Mouse (Mus musculus) T-helper 17 cell (primary cell): ENCODE results near the gene Mfsd7a.
"Not testable (repeated sequence)": the region's sequence is repeated elsewhere in the genome, so short reads cannot be mapped to it uniquely, and the experiment has no call there.

Experiments used
- in situ Hi-C, 2 experiments: fragments of 300-600 bp; cut with MboI, MseI; formaldehyde crosslinking; loops; 1 replicate in 1 of 2; 2 replicates in 1 of 2; pipeline ENCODE4 v1.15.1; 2025; ENCODE audit warnings: high pct_unique_total_duplicates in 2 of 2

Gene Mfsd7a

GRCm38 (mm10) chr5:108448785-108449668, at the start of gene Mfsd7a:
Mfsd7a (minus strand) TSS chr5:108448891.
- in situ Hi-C loops, result no loop called here

DNA sequence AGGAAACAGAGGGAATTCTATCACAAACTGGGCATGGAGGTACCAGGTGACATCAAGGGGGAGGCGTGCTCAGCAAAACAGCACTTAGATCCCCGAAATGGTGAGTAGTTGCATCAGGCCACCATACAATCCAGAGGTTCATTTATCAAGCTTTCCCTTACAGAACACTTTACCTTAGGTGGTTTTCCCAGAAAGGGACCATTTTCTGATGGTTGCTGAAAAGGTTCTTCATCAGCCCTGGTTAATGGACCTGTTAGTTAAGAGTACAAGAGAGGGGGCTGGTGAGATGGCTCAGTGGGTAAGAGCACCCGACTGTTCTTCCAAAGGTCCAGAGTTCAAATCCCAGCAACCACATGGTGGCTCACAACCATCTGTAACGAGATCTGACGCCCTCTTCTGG, 37.5 kb upstream of the Mfsd7a start:
- in situ Hi-C loops, result not testable (repeated sequence)

DNA sequence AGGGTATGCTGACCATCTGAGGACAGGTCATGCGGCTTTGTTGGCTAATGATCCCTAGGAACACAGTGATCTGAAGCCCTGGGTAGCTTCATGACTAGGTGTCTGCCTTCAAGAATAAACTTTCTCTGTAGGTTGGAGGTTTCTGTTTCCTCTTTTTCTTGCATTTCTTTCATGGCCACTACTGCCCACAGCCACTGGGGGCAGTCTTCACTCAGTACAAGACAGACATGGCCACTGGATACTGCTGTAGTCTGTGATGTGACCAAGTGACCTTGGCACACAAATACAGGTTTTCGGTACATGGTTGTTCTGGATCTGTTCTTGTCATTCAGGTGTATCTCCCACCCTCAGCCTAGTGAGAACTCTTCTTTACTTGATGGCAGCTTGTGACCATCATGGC, 36.5 kb upstream of the Mfsd7a start:
- in situ Hi-C loops, result no loop called here

GRCm38 (mm10) chr5:108483006-108483405, 34.3 kb upstream of the Mfsd7a start:
- in situ Hi-C loops, result no loop called here

- in situ Hi-C loops, result no loop called here
These were observed 27.3 kb upstream of the Mfsd7a start for GRCm38 (mm10) chr5:108475977-108476376.

DNA sequence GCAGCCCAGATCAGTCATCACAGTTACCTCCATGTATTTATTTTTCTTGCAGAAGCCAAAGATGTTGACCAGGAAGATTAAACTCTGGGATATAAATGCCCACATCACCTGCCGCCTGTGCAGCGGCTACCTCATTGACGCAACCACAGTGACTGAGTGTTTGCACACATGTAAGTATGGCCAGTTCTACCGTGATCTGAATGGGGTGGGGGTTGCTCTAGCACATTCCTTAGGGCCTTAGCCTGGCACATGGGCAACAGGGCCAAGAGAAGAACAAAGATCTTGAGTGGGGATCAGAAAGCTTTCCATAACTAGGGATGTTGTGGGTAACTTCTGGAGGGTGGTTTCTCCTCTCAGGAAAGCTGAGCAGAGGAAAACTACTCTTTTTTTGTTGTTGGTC, 25.0 kb upstream of the Mfsd7a start:
- in situ Hi-C loops, result no loop called here

GRCm38 (mm10) chr5:108469617-108470016, 20.9 kb upstream of the Mfsd7a start:
- in situ Hi-C loops, result no loop called here

- in situ Hi-C loops, result no loop called here
These were observed 18.0 kb upstream of the Mfsd7a start for GRCm38 (mm10) chr5:108466647-108467046.

GRCm38 (mm10) chr5:108465131-108465891, 16.6 kb upstream of the Mfsd7a start:
- in situ Hi-C loops, result no loop called here

- in situ Hi-C loops, result no loop called here
These were observed 13.8 kb upstream of the Mfsd7a start for GRCm38 (mm10) chr5:108462446-108462845.

GRCm38 (mm10) chr5:108461082-108462065, 12.7 kb upstream of the Mfsd7a start, which contains the start of gene Pcgf3:
Pcgf3 (plus strand) TSS chr5:108461232.
- in situ Hi-C loops, result no loop called here

- in situ Hi-C loops, result no loop called here
These were observed 11.8 kb upstream of the Mfsd7a start for GRCm38 (mm10) chr5:108460461-108460860.

GRCm38 (mm10) chr5:108458706-108459105, 10.0 kb upstream of the Mfsd7a start:
- in situ Hi-C loops, result no loop called here

DNA sequence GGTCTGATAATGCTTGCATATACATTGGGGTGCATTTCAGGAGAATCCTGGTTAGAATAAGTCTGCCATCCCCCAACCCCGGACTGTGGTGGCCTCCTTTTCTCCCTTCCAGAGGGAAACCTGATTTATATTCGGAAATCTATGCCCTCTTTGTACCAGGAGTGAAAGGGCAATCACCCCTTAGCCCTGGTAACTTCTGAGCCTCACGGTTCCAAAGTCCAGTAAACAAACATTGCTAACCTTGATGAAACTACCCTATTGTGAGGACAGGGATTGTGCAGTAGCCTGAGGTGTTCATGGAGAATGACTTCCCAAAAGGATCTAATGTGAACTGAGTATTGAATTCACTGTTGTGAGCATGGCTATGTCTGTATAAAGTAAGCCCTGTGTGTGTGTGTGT, 5.4 kb upstream of the Mfsd7a start:
- in situ Hi-C loops, result no loop called here

- in situ Hi-C loops, result no loop called here
These were observed 3.7 kb upstream of the Mfsd7a start for GRCm38 (mm10) chr5:108452422-108452821.

- in situ Hi-C loops, result no loop called here
These were observed 2.9 kb upstream of the Mfsd7a start for GRCm38 (mm10) chr5:108451611-108452010.

DNA sequence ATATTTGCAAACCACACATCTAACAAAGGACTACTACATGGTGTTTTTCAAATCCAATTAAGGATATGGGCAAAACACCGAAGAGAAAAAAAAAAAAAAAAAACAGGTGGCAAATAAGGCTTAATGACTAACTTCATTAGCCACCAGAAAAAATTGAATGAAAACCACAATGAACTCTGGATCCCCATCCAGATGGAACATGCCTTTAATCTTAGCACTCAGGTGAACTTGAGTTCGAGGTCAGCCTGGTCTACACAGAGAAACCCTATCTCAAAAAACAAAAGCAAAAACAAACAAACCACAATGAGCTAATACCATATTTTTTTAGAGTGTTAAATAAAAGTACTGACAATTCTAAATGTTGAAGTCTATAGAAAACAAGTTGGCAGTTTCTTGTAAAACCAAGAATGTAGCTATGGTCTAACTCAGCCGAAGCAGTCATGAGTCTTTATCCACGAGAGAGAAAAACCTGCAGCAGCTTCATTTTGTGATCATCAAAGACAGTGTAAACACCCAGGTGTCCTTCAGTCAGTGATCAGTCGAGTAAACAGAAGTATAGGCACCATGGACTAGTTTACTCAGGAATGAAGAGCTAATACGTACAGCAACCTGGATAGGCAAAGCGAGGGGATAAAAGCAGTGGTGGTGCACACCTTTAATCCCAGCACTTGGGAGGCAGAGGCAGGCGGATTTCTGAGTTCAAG, 2.3 kb upstream of the Mfsd7a start:
- in situ Hi-C loops, result no loop called here

DNA sequence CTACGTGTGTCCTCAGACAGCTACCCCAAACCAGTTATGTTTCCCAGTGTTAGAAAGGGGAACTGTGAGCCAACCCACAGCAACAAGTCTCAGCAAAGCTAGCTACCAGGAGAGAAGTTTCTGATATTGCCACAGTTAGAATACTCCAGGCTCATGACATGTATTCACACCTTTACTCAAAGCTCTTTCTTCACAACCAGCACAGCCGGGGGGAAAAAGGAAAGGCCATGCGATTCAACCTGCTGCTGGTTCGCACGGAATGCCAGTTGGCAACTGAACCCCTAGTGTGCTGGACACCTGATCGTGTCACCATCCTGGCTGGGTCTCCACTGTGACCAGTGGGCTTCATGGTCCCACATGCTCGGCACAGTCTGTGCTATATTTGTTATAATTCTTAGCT, 834 bp downstream of the Mfsd7a start:
- in situ Hi-C loops, result no loop called here

DNA sequence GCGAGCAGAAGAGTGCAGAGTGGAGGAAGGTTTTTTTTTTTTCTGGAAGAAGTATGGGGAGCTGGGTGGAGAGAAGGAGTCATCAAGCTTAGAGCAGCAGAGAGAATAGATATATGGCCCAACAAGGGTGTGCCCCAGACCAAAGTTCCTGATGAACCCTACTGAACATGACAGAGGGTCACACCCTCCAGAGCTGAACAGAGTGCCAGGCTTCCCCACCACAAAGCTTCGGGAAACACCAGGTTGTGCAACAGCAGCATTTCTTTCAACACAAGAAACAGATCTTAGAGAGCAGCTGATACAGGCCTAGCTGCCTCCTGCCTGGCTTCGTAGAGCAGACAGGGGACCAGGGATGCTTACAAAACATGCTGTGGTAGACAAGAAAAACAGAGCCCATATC, 1.7 kb downstream of the Mfsd7a start:
- in situ Hi-C loops, result no loop called here

DNA sequence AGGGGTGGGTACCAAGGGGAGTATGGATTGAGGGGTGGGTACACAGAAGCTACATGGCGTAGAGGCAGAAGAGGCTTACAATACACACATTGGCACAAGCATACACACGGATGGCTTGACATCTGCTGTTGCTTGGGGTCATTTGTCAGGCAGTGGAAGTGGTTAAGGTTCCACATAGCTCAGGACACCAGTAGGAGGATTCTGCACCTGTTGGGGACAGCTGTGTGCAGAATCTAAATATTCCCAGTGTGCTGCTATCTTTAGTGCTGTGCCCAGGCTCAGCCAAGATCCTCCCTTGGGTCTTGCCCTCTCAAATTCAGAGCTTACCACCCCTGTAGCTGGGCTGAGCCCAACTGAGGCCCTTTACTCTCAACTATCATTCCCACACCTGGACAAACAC, 12.6 kb downstream of the Mfsd7a start:
- in situ Hi-C loops, result no loop called here
